Mouse (Mus musculus): ENCODE data around the gene Ankrd45.

DNA sequence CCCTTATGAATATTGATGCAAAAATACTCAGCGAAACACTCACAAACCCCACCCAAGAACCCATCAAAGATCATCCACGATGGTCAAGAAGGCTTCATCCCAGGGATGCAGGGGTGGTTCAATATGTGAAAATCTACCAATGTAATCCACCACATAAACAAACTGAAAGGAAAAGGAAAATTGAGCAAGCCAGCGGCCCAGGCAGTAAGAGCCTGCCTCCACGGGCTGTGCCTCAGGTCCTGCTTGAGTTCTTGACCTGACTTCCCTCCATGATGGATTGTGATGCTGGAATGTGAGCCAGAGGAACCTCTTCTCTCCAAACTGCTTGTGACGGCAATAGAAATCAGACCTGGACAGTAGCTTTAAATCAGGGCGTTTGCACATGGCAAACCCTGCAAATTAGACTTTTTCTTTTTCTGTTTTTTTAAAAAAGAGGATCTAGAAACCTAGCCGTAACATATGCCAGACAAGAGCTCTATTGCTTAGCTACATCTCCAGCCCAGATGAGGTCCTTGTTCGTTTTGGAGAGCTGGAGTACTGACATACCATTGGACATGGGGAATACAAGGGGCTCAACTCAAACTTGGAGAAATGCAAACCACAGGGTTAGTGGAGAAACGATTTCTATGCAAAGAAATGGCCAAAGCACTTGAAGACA, 47.9 kb downstream of the Ankrd45 start:
- TF ChIP-seq CTCF (IDR thresholded peaks at IDR 0.05; ENCODE audit: low read depth) (no peak), EP300 (IDR thresholded peaks at IDR 0.05; ENCODE audit: low read depth) (no peak)

Data from heart, postnatal 0 days (tissue).